Mouse (Mus musculus) midbrain, embryonic 14.5 days (tissue): ENCODE results near the gene Fxr2. TPM values are rescaled to one million over a fixed set of nuclear protein-coding genes. Genes with fewer than 3 reads are reported as not detected.

Experiments used
- ATAC-seq: fragments of 200-750 bp; cut with Nextera tagmentation; 2 replicates; pipeline ENCODE4 v1.8.0; 2017; ENCODE audit warnings: moderate number of reproducible peaks, moderate library complexity; ENCODE audit not compliant: low FRiP score, low TSS enrichment
- DNase-seq: peaks from one replicate; pipeline ENCODE4 v3.0.0-alpha.2; 2015
- H3K27ac ChIP-seq: fragments of 300-500 bp; sonication (generic); replicated peaks from 2 replicates; pipeline ENCODE4 v1.5.1; 2014; ENCODE audit warnings: mild to moderate bottlenecking, low read depth, low read length, moderate library complexity
- H3K27me3 ChIP-seq: fragments of 300-500 bp; sonication (generic); 2 replicates; pipeline ENCODE4 v1.6.1; 2014; ENCODE audit warnings: low read length, control low read depth, mixed read lengths; ENCODE audit not compliant: control insufficient read depth, insufficient read depth
- H3K36me3 ChIP-seq: fragments of 300-500 bp; sonication (generic); 2 replicates; pipeline ENCODE4 v1.6.1; 2014; ENCODE audit warnings: low read length, control low read depth; ENCODE audit not compliant: control insufficient read depth, insufficient read depth
- H3K4me1 ChIP-seq: fragments of 300-500 bp; sonication (generic); 2 replicates; pipeline ENCODE4 v1.6.1; 2014; ENCODE audit warnings: mild to moderate bottlenecking, antibody characterized with exemption, low read length, control low read depth; ENCODE audit not compliant: control insufficient read depth, insufficient read depth
- H3K4me2 ChIP-seq: fragments of 300-500 bp; sonication (generic); 2 replicates; pipeline ENCODE4 v1.6.1; 2014; ENCODE audit warnings: mild to moderate bottlenecking, low read length, moderate library complexity
- H3K4me3 ChIP-seq: fragments of 300-500 bp; sonication (generic); replicated peaks from 2 replicates; pipeline ENCODE4 v1.5.1; 2014; ENCODE audit warnings: low read depth, low read length
- H3K9ac ChIP-seq: fragments of 300-500 bp; sonication (generic); replicated peaks from 2 replicates; pipeline ENCODE4 v1.6.1; 2014; ENCODE audit warnings: mild to moderate bottlenecking, low read length, moderate library complexity
- H3K9me3 ChIP-seq: fragments of 300-500 bp; sonication (generic); 2 replicates; pipeline ENCODE4 v1.6.1; 2016; ENCODE audit warnings: low read length, control low read depth, mixed read lengths; ENCODE audit not compliant: control insufficient read depth
- WGBS: fragments of 180-500 bp; shearing (Covaris S2); extraction: QIAGEN DNeasy Blood & Tissue Kit; methylation state at CpG from one replicate; pipeline ENCODE4 v1.1.7; 2014; 5-methylcytosine and 5-hydroxymethylcytosine counted together
- polyA plus RNA-seq: library from polyadenylated mRNA; unstranded; fragments of >200 nt; fragmentation: Nextera tagmentation; extraction: Ambion mirVana; gene quantifications from 2 replicates; pipeline ENCODE4 v1.2.1, GENCODE M21; 2014

Fxr2 gene
- polyA plus RNA-seq, 1 experiment from 2014 or later, result 35.9 TPM

DNA sequence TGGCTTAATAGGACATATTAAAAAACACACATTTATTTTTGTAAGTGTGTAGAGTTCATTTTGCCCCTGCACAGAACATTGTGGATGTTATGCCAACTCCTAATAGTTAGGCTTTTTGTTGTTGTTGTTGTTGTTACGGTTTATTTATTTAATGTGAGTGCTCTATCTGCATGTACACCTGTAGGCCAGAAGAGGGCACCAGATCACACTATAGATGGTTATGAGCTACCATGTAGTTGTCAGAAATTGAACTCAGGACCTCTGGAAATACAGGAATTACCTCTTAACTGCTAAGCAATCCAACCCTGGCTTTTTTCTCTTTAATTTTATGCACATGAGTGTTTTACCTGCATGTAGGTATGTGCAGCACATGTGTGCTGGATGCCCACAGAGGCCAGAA lies 3.0 kb upstream of the Fxr2 start:
- H3K4me1 ChIP-seq, result peaks cover 14% of the 10 kb centered on the region
- H3K36me3 ChIP-seq, result no peaks in the 10 kb centered on the region
- H3K9ac ChIP-seq, result no peak overlapping the region
- DNase-seq (peak; percentile 36), ATAC-seq (no peak)
- H3K4me3 ChIP-seq, result no peak overlapping the region
- no peak overlapping the region for H3K27ac ChIP-seq
- H3K9me3 ChIP-seq, result no peaks in the 10 kb centered on the region
- H3K27me3 ChIP-seq, result no peaks in the 10 kb centered on the region
- no peak overlapping the region for H3K4me2 ChIP-seq
- 71% methylated on average over 1 of the region's 1 CpGs for WGBS

DNA sequence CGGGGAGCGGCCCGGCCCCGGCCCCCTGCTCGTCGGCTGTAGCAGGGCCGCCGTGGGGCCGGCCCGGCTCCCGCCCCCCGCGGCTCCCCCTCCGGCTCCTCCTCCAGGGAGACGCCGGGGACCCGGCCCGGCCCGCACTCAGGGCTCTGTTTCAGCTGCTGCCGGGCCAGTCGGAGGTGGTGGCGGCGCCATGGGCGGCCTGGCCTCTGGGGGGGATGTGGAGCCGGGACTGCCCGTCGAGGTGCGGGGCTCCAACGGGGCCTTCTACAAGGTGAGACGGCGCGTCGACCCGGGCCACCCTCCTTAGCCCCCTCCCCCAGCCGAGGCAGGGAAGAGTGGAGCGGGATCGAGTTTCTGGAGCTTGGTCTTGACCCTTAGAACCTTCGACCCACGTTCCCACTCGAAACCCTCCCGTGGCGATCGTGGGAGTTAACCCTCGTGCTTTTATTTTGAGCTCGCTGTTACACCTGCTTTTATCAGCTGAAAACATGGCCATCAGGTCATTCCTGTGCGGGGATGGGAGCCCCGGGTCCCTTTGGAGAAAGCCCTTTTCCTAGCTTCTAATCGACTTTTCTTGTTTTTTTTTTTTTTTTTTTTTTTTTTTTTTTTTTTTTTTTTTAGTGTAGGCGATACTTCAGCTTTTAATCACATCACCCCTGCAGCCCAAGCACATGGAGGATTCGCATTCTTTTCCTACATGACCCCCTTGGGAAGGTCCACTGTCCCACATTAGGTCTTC lies 507 bp downstream of the Fxr2 start:
- Histone ChIP-seq H3K4me1 (peaks cover 23% of the 10 kb centered on the region), H3K36me3 (peaks cover 11% of the 10 kb centered on the region; the same call in 1 of the 2 replicates), H3K4me2 (peak overlapping the region; percentile 57), H3K27ac (peak overlapping the region; percentile 96), H3K4me3 (peak overlapping the region; percentile 99), H3K27me3 (no peaks in the 10 kb centered on the region), H3K9me3 (no peaks in the 10 kb centered on the region), H3K9ac (peak overlapping the region; percentile 94)
- DNase-seq (no peak), ATAC-seq (peak; percentile 66)
- under 1% methylated on average over 47 of the region's 50 CpGs for whole genome bisulfite sequencing

DNA sequence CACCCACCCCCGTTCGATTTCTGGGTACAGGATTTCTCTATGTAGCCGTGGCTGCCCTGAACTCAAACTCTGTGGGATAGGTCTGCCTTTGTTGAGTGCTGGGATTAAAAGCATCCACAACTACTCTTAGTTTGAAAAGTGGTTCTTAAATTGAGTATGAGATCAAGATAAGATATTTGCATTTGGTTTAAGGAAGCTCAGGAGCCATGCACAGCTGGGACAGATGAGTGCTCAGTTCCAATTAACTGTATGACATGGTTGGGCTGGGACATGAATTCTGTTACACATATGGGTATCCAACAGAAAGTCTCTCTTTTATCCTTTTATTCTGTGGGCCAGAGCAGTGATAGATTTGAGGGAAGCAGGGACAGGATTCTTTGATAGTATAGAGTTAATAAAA lies 2.7 kb downstream of the Fxr2 start:
- ATAC-seq, result no peak
- WGBS, result 88% methylated on average over 3 of the region's 3 CpGs
- Histone ChIP-seq H3K9me3 (no peaks in the 10 kb centered on the region), H3K4me1 (peaks cover 23% of the 10 kb centered on the region), H3K4me2 (peak overlapping the region; percentile 57), H3K4me3 (no peak overlapping the region), H3K36me3 (peaks cover 25% of the 10 kb centered on the region), H3K9ac (0 out of 2 replicates have a peak overlapping the region, but pooled peaks have one; percentile 16), H3K27ac (no peak overlapping the region), H3K27me3 (no peaks in the 10 kb centered on the region)
- DNase-seq, result no peak

DNA sequence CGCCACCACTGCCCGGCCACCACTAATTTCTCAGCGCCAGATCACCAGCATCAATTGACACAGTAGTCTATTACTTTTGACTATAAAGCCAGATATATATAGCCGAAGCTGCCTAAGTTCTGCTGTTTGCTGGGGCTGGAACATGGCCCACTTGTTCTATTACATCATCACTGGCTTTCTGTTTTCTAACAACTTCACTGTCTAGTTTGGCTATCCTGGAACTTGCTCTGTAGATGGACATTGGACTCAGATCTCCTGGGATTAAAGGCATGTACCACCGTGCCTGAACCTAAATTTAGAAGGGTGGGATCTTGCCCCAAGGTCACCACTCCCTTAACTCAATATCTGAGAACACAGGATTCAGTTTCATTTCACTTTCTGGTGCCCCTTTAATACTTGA lies 13.1 kb downstream of the Fxr2 start:
- H3K9me3 ChIP-seq, result no peaks in the 10 kb centered on the region
- no peak overlapping the region for H3K27ac ChIP-seq
- H3K27me3 ChIP-seq, result no peaks in the 10 kb centered on the region
- WGBS, result 96% methylated on average over 5 of the region's 5 CpGs
- H3K4me3 ChIP-seq, result no peak overlapping the region
- DNase-seq, result no peak
- no peaks in the 10 kb centered on the region for H3K4me1 ChIP-seq
- no peak overlapping the region for H3K4me2 ChIP-seq
- no peak for ATAC-seq
- no peak overlapping the region for H3K9ac ChIP-seq
- H3K36me3 ChIP-seq, result peaks cover 99% of the 10 kb centered on the region

DNA sequence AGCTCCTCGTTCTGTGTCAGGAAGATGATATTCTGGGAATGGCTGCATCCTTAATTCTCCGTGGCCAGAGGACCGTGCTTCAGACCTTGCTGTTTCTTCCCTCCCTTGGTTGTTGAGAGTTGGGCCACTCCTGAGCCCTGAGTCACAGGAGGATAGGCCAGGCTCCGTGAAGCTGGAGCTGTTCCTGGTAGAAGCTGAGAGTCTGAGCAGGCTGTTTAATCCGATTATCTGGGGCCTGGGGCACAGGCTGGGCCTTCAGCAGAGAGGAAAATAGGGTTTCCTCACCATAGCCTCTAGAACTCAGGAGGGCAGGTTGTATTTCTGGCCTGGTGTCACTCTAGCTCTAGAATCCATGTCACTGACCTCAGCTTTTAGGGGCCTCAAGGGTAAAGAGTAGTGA lies 20.6 kb downstream of the Fxr2 start:
- H3K27ac ChIP-seq, result peak overlapping the region; percentile 32; the same call in 1 of the 2 replicates
- H3K9me3 ChIP-seq, result no peaks in the 10 kb centered on the region
- peaks cover 84% of the 10 kb centered on the region for H3K36me3 ChIP-seq
- H3K9ac ChIP-seq, result no peak overlapping the region
- WGBS, result 47% methylated on average over 5 of the region's 5 CpGs
- no peak overlapping the region for H3K4me3 ChIP-seq
- ATAC-seq (no peak), DNase-seq (peak; percentile 50)
- no peaks in the 10 kb centered on the region for H3K4me1 ChIP-seq
- H3K4me2 ChIP-seq, result no peak overlapping the region
- no peaks in the 10 kb centered on the region for H3K27me3 ChIP-seq

DNA sequence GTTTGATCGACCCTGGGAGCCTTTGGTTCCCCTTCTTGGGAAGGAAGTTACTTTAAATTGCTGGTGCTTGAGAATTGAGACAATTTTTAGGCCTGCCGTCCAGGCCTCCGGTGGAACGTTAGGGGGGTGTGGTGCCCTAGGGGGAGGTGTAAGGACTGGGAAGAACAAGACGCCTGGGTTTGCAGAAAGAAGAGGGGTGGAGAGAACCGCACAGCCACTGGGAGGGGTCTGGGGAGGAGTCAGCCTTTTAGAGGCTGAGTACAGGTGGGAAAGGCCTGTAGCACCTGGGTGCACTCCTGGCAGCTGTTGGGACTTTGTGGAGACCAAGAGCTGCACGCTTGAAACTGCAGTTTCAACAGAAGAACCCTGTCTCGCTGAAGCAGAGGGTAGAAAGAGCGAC lies 22.0 kb downstream of the Fxr2 start:
- Histone ChIP-seq H3K9ac (no peak overlapping the region; the same call in 1 of the 2 replicates), H3K36me3 (peaks cover 80% of the 10 kb centered on the region), H3K4me3 (no peak overlapping the region), H3K27ac (no peak overlapping the region), H3K4me1 (no peaks in the 10 kb centered on the region), H3K27me3 (no peaks in the 10 kb centered on the region), H3K9me3 (no peaks in the 10 kb centered on the region), H3K4me2 (no peak overlapping the region)
- 51% methylated on average over 9 of the region's 9 CpGs for WGBS
- ATAC-seq (no peak), DNase-seq (no peak)

DNA sequence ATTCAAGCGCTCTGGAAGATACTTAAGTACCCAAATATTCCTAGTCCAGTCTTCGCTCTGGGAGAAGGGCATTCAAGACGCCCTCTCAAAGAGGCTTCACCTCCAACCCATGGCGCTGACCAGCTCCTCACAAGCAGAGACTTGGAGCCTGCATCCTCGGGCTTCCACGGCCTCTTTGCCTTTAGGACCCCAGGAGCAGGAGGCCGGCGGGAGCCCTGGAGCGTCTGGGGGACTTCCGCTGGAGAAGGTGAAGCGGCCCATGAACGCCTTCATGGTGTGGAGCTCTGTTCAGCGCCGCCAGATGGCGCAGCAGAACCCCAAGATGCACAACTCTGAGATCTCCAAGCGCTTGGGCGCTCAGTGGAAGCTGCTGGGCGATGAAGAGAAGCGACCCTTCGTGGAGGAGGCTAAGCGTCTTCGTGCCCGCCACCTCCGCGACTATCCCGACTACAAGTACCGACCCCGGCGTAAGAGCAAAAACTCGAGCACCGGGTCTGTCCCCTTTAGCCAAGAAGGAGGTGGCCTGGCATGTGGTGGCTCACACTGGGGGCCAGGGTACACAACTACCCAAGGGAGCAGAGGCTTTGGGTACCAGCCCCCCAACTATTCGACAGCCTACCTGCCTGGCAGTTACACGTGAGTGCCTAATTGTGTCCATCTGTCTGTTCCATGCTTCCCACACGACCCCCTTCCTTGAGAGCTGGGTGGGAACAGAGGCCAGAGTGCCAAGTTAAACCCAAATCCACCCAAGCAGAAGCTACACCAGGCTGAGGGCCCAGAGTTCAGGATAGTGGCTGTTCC lies 22.7 kb downstream of the Fxr2 start, which contains the start of gene Sox15:
TSS of gene Sox15 (plus strand) at position 51 of the 801 bp plus-strand sequence.
- H3K4me3 ChIP-seq, result no peak within 1 kb of the TSS
- peaks cover 73% of the 10 kb centered on the region for H3K36me3 ChIP-seq
- no peaks in the 10 kb centered on the region for H3K4me1 ChIP-seq
- peak within 1 kb of the TSS; percentile 16; the same call in 1 of the 2 replicates for H3K9ac ChIP-seq
- H3K27ac ChIP-seq, result no peak within 1 kb of the TSS
- H3K9me3 ChIP-seq, result no peaks in the 10 kb centered on the region
- DNase-seq, result peak; percentile 89
- ATAC-seq, result no peak
- H3K27me3 ChIP-seq, result no peaks in the 10 kb centered on the region
- no peak within 1 kb of the TSS; the same call in 1 of the 2 replicates for H3K4me2 ChIP-seq
- WGBS, result 21% methylated on average over 34 of the region's 34 CpGs

DNA sequence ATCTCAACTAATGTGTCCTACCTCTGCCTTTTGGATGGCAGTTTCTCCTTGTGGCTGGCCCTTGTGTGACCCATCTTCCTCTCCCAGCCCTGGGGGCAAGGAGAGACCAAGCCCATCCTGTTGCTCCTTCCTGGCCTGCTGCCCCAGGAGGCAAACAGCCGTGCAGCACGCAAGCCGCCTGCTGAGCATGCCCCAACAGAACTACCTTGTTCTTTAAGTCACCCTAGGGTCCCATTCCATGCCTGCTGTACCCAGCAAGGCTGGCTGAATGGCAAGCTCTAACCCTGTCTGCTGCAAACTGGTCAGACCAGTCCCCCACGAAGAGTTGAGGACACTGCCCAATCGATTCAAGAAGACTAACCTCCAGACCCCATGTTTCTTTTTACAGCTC lies 23.3 kb downstream of the Fxr2 start:
- H3K4me1 ChIP-seq, result 0 out of 2 replicates have a peak, but pooled peaks cover under 1% of the 10 kb centered on the region

More for the DNA sequence above, 23.3 kb downstream of the Fxr2 start:
- Histone ChIP-seq H3K36me3 (peaks cover 67% of the 10 kb centered on the region), H3K4me2 (no peak overlapping the region), H3K27me3 (no peaks in the 10 kb centered on the region), H3K4me3 (no peak overlapping the region), H3K27ac (no peak overlapping the region), H3K9ac (no peak overlapping the region), H3K9me3 (no peaks in the 10 kb centered on the region)
- WGBS, result 90% methylated on average over 5 of the region's 5 CpGs
- DNase-seq, result no peak
- ATAC-seq, result no peak
